Mouse (Mus musculus) hindbrain, embryonic 16.5 days (tissue): ENCODE measurements around the gene Dhx40. TPM values are rescaled to one million over a fixed set of nuclear protein-coding genes. Genes with fewer than 3 reads are reported as not detected.
"Not testable (repeated sequence)": the region's sequence is repeated elsewhere in the genome, so short reads cannot be mapped to it uniquely, and the experiment has no call there.

Source experiments
- ATAC-seq: fragments of 200-750 bp; cut with Nextera tagmentation; 2 replicates; pipeline ENCODE4 v1.8.0; 2017; ENCODE audit warnings: moderate TSS enrichment, moderate library complexity
- H3K27ac ChIP-seq: fragments of 300-500 bp; sonication (generic); 2 replicates; pipeline ENCODE4 v1.5.1; 2014; ENCODE audit warnings: low read depth, mild to moderate bottlenecking, control low read depth, low read length, moderate library complexity
- H3K27me3 ChIP-seq: fragments of 300-500 bp; sonication (generic); replicated peaks from 2 replicates; pipeline ENCODE4 v1.6.1; 2014; ENCODE audit warnings: low read length; ENCODE audit not compliant: control insufficient read depth, insufficient read depth
- H3K36me3 ChIP-seq: fragments of 300-500 bp; sonication (generic); 2 replicates; pipeline ENCODE4 v1.6.1; 2014; ENCODE audit warnings: mild to moderate bottlenecking, low read length, moderate library complexity, mixed read lengths; ENCODE audit not compliant: control insufficient read depth, insufficient read depth
- H3K4me1 ChIP-seq: fragments of 300-500 bp; sonication (generic); 2 replicates; pipeline ENCODE4 v1.6.1; 2014; ENCODE audit warnings: low read depth, low read length; ENCODE audit not compliant: control insufficient read depth, insufficient read depth
- H3K4me2 ChIP-seq: fragments of 300-500 bp; sonication (generic); 2 replicates; pipeline ENCODE4 v1.6.1; 2014; ENCODE audit warnings: mild to moderate bottlenecking, low read length, control low read depth, moderate library complexity
- H3K4me3 ChIP-seq: fragments of 300-500 bp; sonication (generic); 2 replicates; pipeline ENCODE4 v1.5.1; 2014; ENCODE audit warnings: mild to moderate bottlenecking, low read length, control low read depth, moderate library complexity
- H3K9ac ChIP-seq: fragments of 300-500 bp; sonication (generic); 2 replicates; pipeline ENCODE4 v1.6.1; 2014; ENCODE audit warnings: low read depth, mild to moderate bottlenecking, control low read depth, low read length, moderate library complexity
- H3K9me3 ChIP-seq: fragments of 300-500 bp; sonication (generic); 2 replicates; pipeline ENCODE4 v1.6.1; 2014; ENCODE audit warnings: mild to moderate bottlenecking, low read length, moderate library complexity; ENCODE audit not compliant: control insufficient read depth
- WGBS: fragments of 180-500 bp; shearing (Covaris S2); extraction: QIAGEN DNeasy Blood & Tissue Kit; methylation state at CpG from one replicate; pipeline ENCODE4 v1.1.7; 2014; 5-methylcytosine and 5-hydroxymethylcytosine counted together
- polyA plus RNA-seq: library from polyadenylated mRNA; unstranded; fragments of >200 nt; fragmentation: Nextera tagmentation; extraction: Ambion mirVana; gene quantifications from 2 replicates; pipeline ENCODE4 v1.2.1, GENCODE M21; 2015

The Dhx40 gene
- polyA plus RNA-seq, 1 experiment from 2014 or later, result 16.8 TPM

GRCm38 (mm10) chr11:86742605-86743004, 64.9 kb downstream of the Dhx40 start:
- no peak for ATAC-seq
- 67% methylated on average over 2 of the region's 2 CpGs for WGBS

GRCm38 (mm10) chr11:86741505-86741904, 66.0 kb downstream of the Dhx40 start:
- no peak for ATAC-seq
- Histone ChIP-seq H3K36me3 (no peaks in the 10 kb centered on the region), H3K9me3 (no peaks in the 10 kb centered on the region), H3K27ac (no peak overlapping the region), H3K4me1 (peaks cover 2% of the 10 kb centered on the region), H3K27me3 (no peaks in the 10 kb centered on the region), H3K9ac (no peak overlapping the region), H3K4me2 (no peak overlapping the region), H3K4me3 (no peak overlapping the region)
- 99% methylated on average over 5 of the region's 5 CpGs for WGBS

More at GRCm38 (mm10) chr11:86742605-86743004, 64.9 kb downstream of the Dhx40 start:
- no peak overlapping the region for H3K4me2 ChIP-seq
- no peak overlapping the region for H3K9ac ChIP-seq
- H3K27ac ChIP-seq, result no peak overlapping the region
- H3K4me3 ChIP-seq, result no peak overlapping the region
- H3K27me3 ChIP-seq, result no peaks in the 10 kb centered on the region
- no peaks in the 10 kb centered on the region for H3K36me3 ChIP-seq
- H3K9me3 ChIP-seq, result no peaks in the 10 kb centered on the region
- peaks cover 2% of the 10 kb centered on the region for H3K4me1 ChIP-seq

- Histone ChIP-seq H3K9me3 (no peaks in the 10 kb centered on the region), H3K27ac (no peak overlapping the region), H3K4me2 (no peak overlapping the region), H3K27me3 (no peaks in the 10 kb centered on the region), H3K9ac (no peak overlapping the region), H3K4me1 (no peaks in the 10 kb centered on the region), H3K4me3 (no peak overlapping the region), H3K36me3 (no peaks in the 10 kb centered on the region)
- WGBS, result 85% methylated on average over 2 of the region's 2 CpGs
- ATAC-seq, result no peak
Observed at GRCm38 (mm10) chr11:86739470-86739869, 68.1 kb downstream of the Dhx40 start.

GRCm38 (mm10) chr11:86738956-86739355, 68.6 kb downstream of the Dhx40 start:
- Histone ChIP-seq H3K4me2 (no peak overlapping the region), H3K27me3 (no peaks in the 10 kb centered on the region), H3K9me3 (no peaks in the 10 kb centered on the region), H3K36me3 (no peaks in the 10 kb centered on the region), H3K4me3 (no peak overlapping the region), H3K9ac (no peak overlapping the region), H3K27ac (no peak overlapping the region), H3K4me1 (no peaks in the 10 kb centered on the region)
- ATAC-seq, result no peak
- WGBS, result 98% methylated on average over 1 of the region's 1 CpGs

DNA sequence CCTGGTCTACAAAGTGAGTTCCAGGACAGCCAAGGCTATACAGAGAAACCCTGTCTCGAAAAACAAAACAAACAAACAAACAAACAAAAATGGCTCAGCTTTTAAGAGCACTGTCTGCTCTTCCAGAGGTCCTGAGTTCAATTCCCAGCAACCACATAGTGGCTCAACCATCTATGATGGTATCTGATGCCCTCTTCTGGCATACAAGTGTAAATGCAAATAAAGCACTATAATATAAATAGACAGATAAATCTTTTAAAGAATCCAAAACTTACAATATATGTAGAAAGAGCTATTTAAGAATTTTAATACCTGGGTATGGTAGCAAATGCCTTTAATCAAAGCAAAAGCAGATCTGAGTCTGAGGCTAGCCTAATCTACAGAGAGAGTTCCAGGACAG, 69.2 kb downstream of the Dhx40 start:
- not testable (repeated sequence) for H3K27me3 ChIP-seq, H3K36me3 ChIP-seq, H3K9ac ChIP-seq, ATAC-seq, H3K4me3 ChIP-seq, H3K4me1 ChIP-seq, H3K27ac ChIP-seq, H3K9me3 ChIP-seq, H3K4me2 ChIP-seq
- WGBS, result 100% methylated on average over 1 of the region's 1 CpGs

- H3K36me3 ChIP-seq, result no peaks in the 10 kb centered on the region
- no peak overlapping the region for H3K4me2 ChIP-seq
- no peak overlapping the region for H3K27ac ChIP-seq
- no peaks in the 10 kb centered on the region for H3K27me3 ChIP-seq
- H3K4me1 ChIP-seq, result no peaks in the 10 kb centered on the region
- H3K9ac ChIP-seq, result no peak overlapping the region
- no peak overlapping the region for H3K4me3 ChIP-seq
- ATAC-seq, result no peak
- 86% methylated on average over 8 of the region's 8 CpGs for WGBS
- H3K9me3 ChIP-seq, result no peaks in the 10 kb centered on the region
Observed at GRCm38 (mm10) chr11:86737301-86738000, 70.1 kb downstream of the Dhx40 start.

DNA sequence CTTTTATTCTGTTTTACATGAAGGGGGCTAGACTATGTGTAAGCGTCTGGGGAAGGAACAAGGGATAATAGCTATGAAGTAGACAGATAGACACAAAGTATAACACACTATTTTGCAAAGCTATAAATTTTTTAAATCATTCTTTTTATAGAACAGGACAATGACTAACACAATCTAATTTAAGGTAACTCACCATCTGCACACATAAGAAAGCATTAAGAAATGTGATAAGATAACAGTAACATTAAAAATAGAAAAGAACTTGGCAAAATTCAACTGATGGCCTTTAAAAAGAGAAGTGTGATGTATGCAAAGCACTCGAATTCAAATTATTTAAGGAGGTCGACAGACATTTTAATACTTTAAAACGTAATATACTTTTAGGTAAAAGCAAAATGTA, 72.6 kb downstream of the Dhx40 start:
- ATAC-seq, result no peak
- H3K27ac ChIP-seq, result no peak overlapping the region
- no peak overlapping the region for H3K4me2 ChIP-seq
- no peak overlapping the region for H3K9ac ChIP-seq
- H3K4me1 ChIP-seq, result no peaks in the 10 kb centered on the region
- no peaks in the 10 kb centered on the region for H3K9me3 ChIP-seq
- H3K4me3 ChIP-seq, result no peak overlapping the region
- H3K36me3 ChIP-seq, result peaks cover 8% of the 10 kb centered on the region; the same call in 1 of the 2 replicates
- WGBS, result 95% methylated on average over 4 of the region's 4 CpGs
- H3K27me3 ChIP-seq, result no peaks in the 10 kb centered on the region

GRCm38 (mm10) chr11:86734241-86734939, 73.2 kb downstream of the Dhx40 start:
- Histone ChIP-seq H3K9me3 (no peaks in the 10 kb centered on the region), H3K27ac (no peak overlapping the region), H3K4me3 (no peak overlapping the region), H3K27me3 (no peaks in the 10 kb centered on the region), H3K4me1 (no peaks in the 10 kb centered on the region), H3K4me2 (no peak overlapping the region), H3K9ac (no peak overlapping the region), H3K36me3 (peaks cover 11% of the 10 kb centered on the region; the same call in 1 of the 2 replicates)
- 75% methylated on average over 10 of the region's 10 CpGs for WGBS
- ATAC-seq, result no peak

DNA sequence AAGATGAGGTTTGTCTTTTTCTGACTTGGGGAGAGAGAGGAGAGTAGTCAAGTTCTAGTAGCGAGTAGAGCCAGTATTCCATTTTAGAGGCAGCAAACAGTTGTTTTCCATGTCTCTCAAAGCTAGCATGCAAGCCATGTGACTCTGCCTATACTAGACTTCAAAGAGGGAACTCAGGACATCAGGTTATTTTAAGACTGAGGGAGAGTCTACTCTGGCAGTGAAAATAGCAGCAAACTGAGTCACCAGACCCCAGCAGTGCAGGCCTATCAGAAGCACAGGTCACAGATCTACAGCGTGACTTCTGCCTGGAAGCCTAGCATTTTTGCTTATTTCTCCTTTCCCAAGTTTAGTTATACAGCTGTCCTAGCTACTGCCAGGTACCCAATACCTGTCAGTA, 76.1 kb downstream of the Dhx40 start:
- no peak for ATAC-seq
- Histone ChIP-seq H3K9me3 (no peaks in the 10 kb centered on the region), H3K4me3 (no peak overlapping the region), H3K27ac (no peak overlapping the region), H3K4me1 (no peaks in the 10 kb centered on the region), H3K36me3 (peaks cover 16% of the 10 kb centered on the region; the same call in 1 of the 2 replicates), H3K4me2 (no peak overlapping the region), H3K9ac (no peak overlapping the region), H3K27me3 (no peaks in the 10 kb centered on the region)
- 85% methylated on average over 2 of the region's 2 CpGs for WGBS
